Mouse (Mus musculus) CH12.LX (cell line): Measurements from ENCODE around the gene Gm20388.

Source experiments
- CTCF ChIP-seq, 2 experiments: IDR thresholded peaks in 1 of 2; conservative IDR thresholded peaks in 1 of 2; 2 replicates each; pipeline ENCODE4 v1.5.1; 2011 to 2012; ENCODE audit warnings: low read depth in 2 of 2, low read length in 2 of 2, improper control_type of control experiment in 1 of 2, inconsistent platforms in 1 of 2, mild to moderate bottlenecking in 1 of 2, moderate library complexity in 1 of 2
- ELF1 ChIP-seq: IDR thresholded peaks from 2 replicates; pipeline ENCODE4 v1.6.1; 2014; ENCODE audit warnings: low read depth, mild to moderate bottlenecking, inconsistent platforms, low read length, improper control_type of control experiment
- UBTF ChIP-seq: IDR thresholded peaks from 2 replicates; pipeline ENCODE4 v1.6.1; 2012; ENCODE audit warnings: low read depth, mild to moderate bottlenecking, inconsistent platforms, low read length, improper control_type of control experiment, moderate library complexity

- TF ChIP-seq ELF1 = no peak
- TF ChIP-seq UBTF = no peak
- TF ChIP-seq CTCF (conservative IDR thresholded peaks at IDR 0.05 in 1 of 2, IDR thresholded peaks at IDR 0.05 in 1 of 2; ENCODE audit: low read depth in 2 of 2, low read length in 2 of 2) = no peak
Observed at GRCm38 (mm10) chr8:120065611-120066010, 155.0 kb downstream of the Gm20388 start.
